Mouse (Mus musculus) forebrain, embryonic 14.5 days (tissue): ENCODE measurements around the gene Gm26897. TPM values are rescaled to one million over a fixed set of nuclear protein-coding genes. Genes with fewer than 3 reads are reported as not detected.
A peak's percentile ranks its signal among the peaks of the same experiment; 100 is the strongest.

Experiments
- ATAC-seq: fragments of 200-750 bp; cut with Nextera tagmentation; 2 replicates; pipeline ENCODE4 v1.8.0; 2017; ENCODE audit warnings: mild to moderate bottlenecking, moderate library complexity
- DNase-seq: peaks from one replicate; pipeline ENCODE4 v3.0.0-alpha.2; 2015; ENCODE audit warnings: low spot score
- H3K27ac ChIP-seq: fragments of 300-500 bp; sonication (generic); 2 replicates; pipeline ENCODE4 v1.5.1; 2014; ENCODE audit warnings: low read depth, mild to moderate bottlenecking, control low read depth, low read length, moderate library complexity
- H3K27me3 ChIP-seq: fragments of 300-500 bp; sonication (generic); replicated peaks from 2 replicates; pipeline ENCODE4 v1.6.1; 2014; ENCODE audit warnings: low read length, control low read depth, mixed read lengths; ENCODE audit not compliant: control insufficient read depth, insufficient read depth
- H3K36me3 ChIP-seq: fragments of 300-500 bp; sonication (generic); 2 replicates; pipeline ENCODE4 v1.6.1; 2014; ENCODE audit warnings: low read length, control low read depth; ENCODE audit not compliant: control insufficient read depth, insufficient read depth
- H3K4me1 ChIP-seq: fragments of 300-500 bp; sonication (generic); 2 replicates; pipeline ENCODE4 v1.6.1; 2014; ENCODE audit warnings: antibody characterized with exemption, low read length, control low read depth; ENCODE audit not compliant: control insufficient read depth, insufficient read depth
- H3K4me2 ChIP-seq: fragments of 300-500 bp; sonication (generic); 2 replicates; pipeline ENCODE4 v1.6.1; 2014; ENCODE audit warnings: mild to moderate bottlenecking, control low read depth, low read length
- H3K4me3 ChIP-seq: fragments of 300-500 bp; sonication (generic); 2 replicates; pipeline ENCODE4 v1.5.1; 2014; ENCODE audit warnings: low read depth, low read length, control low read depth
- H3K9ac ChIP-seq: fragments of 300-500 bp; sonication (generic); 2 replicates; pipeline ENCODE4 v1.6.1; 2014; ENCODE audit warnings: mild to moderate bottlenecking, low read length, control low read depth, moderate library complexity
- H3K9me3 ChIP-seq: fragments of 300-500 bp; sonication (generic); replicated peaks from 2 replicates; pipeline ENCODE4 v1.6.1; 2016; ENCODE audit warnings: low read length, control low read depth, mixed read lengths; ENCODE audit not compliant: control insufficient read depth
- WGBS: fragments of 180-500 bp; shearing (Covaris S2); extraction: QIAGEN DNeasy Blood & Tissue Kit; methylation state at CpG from one replicate; pipeline ENCODE4 v1.1.7; 2014; 5-methylcytosine and 5-hydroxymethylcytosine counted together
- polyA plus RNA-seq: library from polyadenylated mRNA; unstranded; fragments of >200 nt; fragmentation: Nextera tagmentation; extraction: Ambion mirVana; gene quantifications from 2 replicates; pipeline ENCODE4 v1.2.1, GENCODE M21; 2014

The Gm26897 gene
- polyA plus RNA-seq, result not detected in 2 replicates

- DNase-seq (no peak), ATAC-seq (no peak)
Measured at GRCm38 (mm10) chr5:111733851-111734250, at the start of gene Gm26897. TSS of gene Gm26897 (plus strand) at chr5:111733924.

GRCm38 (mm10) chr5:111687370-111687769 is 46.4 kb upstream of the Gm26897 start:
- Histone ChIP-seq H3K27ac (no peak overlapping the region), H3K4me1 (peaks cover 12% of the 10 kb centered on the region), H3K36me3 (no peaks in the 10 kb centered on the region), H3K4me2 (no peak overlapping the region), H3K9ac (no peak overlapping the region), H3K4me3 (no peak overlapping the region), H3K27me3 (no peaks in the 10 kb centered on the region), H3K9me3 (no peaks in the 10 kb centered on the region)
- 79% methylated on average over 5 of the region's 5 CpGs for WGBS
- ATAC-seq (no peak), DNase-seq (no peak)

More at GRCm38 (mm10) chr5:111733851-111734250, at the start of gene Gm26897:
- Histone ChIP-seq H3K36me3 (no peaks in the 10 kb centered on the region), H3K9ac (no peak within 1 kb of the TSS), H3K4me3 (no peak within 1 kb of the TSS), H3K27me3 (no peaks in the 10 kb centered on the region), H3K4me2 (no peak within 1 kb of the TSS), H3K4me1 (peaks cover 8% of the 10 kb centered on the region), H3K27ac (no peak within 1 kb of the TSS), H3K9me3 (no peaks in the 10 kb centered on the region)
- 89% methylated on average over 12 of the region's 12 CpGs for WGBS

- H3K36me3 ChIP-seq, result no peaks in the 10 kb centered on the region
- H3K9ac ChIP-seq, result no peak overlapping the region
- H3K9me3 ChIP-seq, result no peaks in the 10 kb centered on the region
- 27% methylated on average over 10 of the region's 10 CpGs for WGBS
- DNase-seq (peak; percentile 78), ATAC-seq (peak; percentile 68)
- H3K27me3 ChIP-seq, result no peaks in the 10 kb centered on the region
- no peak overlapping the region for H3K4me3 ChIP-seq
- peaks cover 19% of the 10 kb centered on the region for H3K4me1 ChIP-seq
- no peak overlapping the region for H3K27ac ChIP-seq
- H3K4me2 ChIP-seq, result no peak overlapping the region
Measured at GRCm38 (mm10) chr5:111688584-111688983, 45.1 kb upstream of the Gm26897 start.

- no peaks in the 10 kb centered on the region for H3K27me3 ChIP-seq
- H3K9me3 ChIP-seq, result no peaks in the 10 kb centered on the region
- H3K4me2 ChIP-seq, result no peak overlapping the region
- DNase-seq (no peak), ATAC-seq (no peak)
- peaks cover 30% of the 10 kb centered on the region for H3K4me1 ChIP-seq
- H3K36me3 ChIP-seq, result no peaks in the 10 kb centered on the region
- WGBS, result 81% methylated on average over 7 of the region's 7 CpGs
- H3K9ac ChIP-seq, result no peak overlapping the region
- no peak overlapping the region for H3K4me3 ChIP-seq
- no peak overlapping the region for H3K27ac ChIP-seq
Measured at GRCm38 (mm10) chr5:111697996-111698395, 35.7 kb upstream of the Gm26897 start.

GRCm38 (mm10) chr5:111699711-111700303 is 33.9 kb upstream of the Gm26897 start:
- no peaks in the 10 kb centered on the region for H3K27me3 ChIP-seq
- H3K27ac ChIP-seq, result no peak overlapping the region; the same call in 1 of the 2 replicates
- DNase-seq (peak; percentile 88), ATAC-seq (peak; percentile 65)
- H3K4me1 ChIP-seq, result peaks cover 28% of the 10 kb centered on the region
- no peaks in the 10 kb centered on the region for H3K36me3 ChIP-seq
- no peaks in the 10 kb centered on the region for H3K9me3 ChIP-seq
- WGBS, result 23% methylated on average over 23 of the region's 23 CpGs
- no peak overlapping the region for H3K9ac ChIP-seq
- no peak overlapping the region for H3K4me2 ChIP-seq
- H3K4me3 ChIP-seq, result no peak overlapping the region

- ATAC-seq, result peak; percentile 49; the same call in 1 of the 2 replicates
- Histone ChIP-seq H3K27ac (peak overlapping the region; percentile 61; the same call in 1 of the 2 replicates), H3K4me3 (no peak overlapping the region), H3K4me2 (peak overlapping the region; percentile 38), H3K9me3 (no peaks in the 10 kb centered on the region), H3K27me3 (no peaks in the 10 kb centered on the region), H3K36me3 (no peaks in the 10 kb centered on the region), H3K4me1 (peaks cover 28% of the 10 kb centered on the region), H3K9ac (peak overlapping the region; percentile 13; the same call in 1 of the 2 replicates)
- 3% methylated on average over 28 of the region's 31 CpGs for WGBS
- DNase-seq, result no peak
Measured at GRCm38 (mm10) chr5:111701634-111702329, 31.9 kb upstream of the Gm26897 start.

GRCm38 (mm10) chr5:111703586-111703985 is 30.1 kb upstream of the Gm26897 start:
- Histone ChIP-seq H3K27me3 (0 out of 2 replicates have a peak, but pooled peaks cover 3% of the 10 kb centered on the region), H3K9ac (no peak overlapping the region), H3K27ac (0 out of 2 replicates have a peak overlapping the region, but pooled peaks have one; percentile 21), H3K4me2 (no peak overlapping the region), H3K36me3 (no peaks in the 10 kb centered on the region), H3K4me1 (peaks cover 28% of the 10 kb centered on the region), H3K9me3 (no peaks in the 10 kb centered on the region), H3K4me3 (no peak overlapping the region)
- DNase-seq (peak; percentile 49), ATAC-seq (no peak)
- WGBS, result 36% methylated on average over 7 of the region's 7 CpGs

- Histone ChIP-seq H3K9ac (no peak overlapping the region), H3K27me3 (0 out of 2 replicates have a peak, but pooled peaks cover 3% of the 10 kb centered on the region), H3K4me1 (peaks cover 32% of the 10 kb centered on the region), H3K36me3 (no peaks in the 10 kb centered on the region), H3K27ac (no peak overlapping the region), H3K4me3 (no peak overlapping the region), H3K9me3 (no peaks in the 10 kb centered on the region), H3K4me2 (no peak overlapping the region)
- no peak for DNase-seq
- WGBS, result 83% methylated on average over 11 of the region's 11 CpGs
- ATAC-seq, result no peak
Measured at GRCm38 (mm10) chr5:111704326-111704725, 29.4 kb upstream of the Gm26897 start.
